Mouse (Mus musculus): Measurements from ENCODE around the gene Epha4.

Gene Epha4

GRCm38 (mm10) chr1:77407417-77407816 lies 107.5 kb downstream of the Epha4 start:
- no peak for DNase-seq (ENCODE audit: low spot score)

- no peak for DNase-seq (ENCODE audit: low spot score)
Observed at GRCm38 (mm10) chr1:77406631-77407030, 108.3 kb downstream of the Epha4 start.

GRCm38 (mm10) chr1:77404537-77404936 lies 110.4 kb downstream of the Epha4 start:
- no peak for DNase-seq (ENCODE audit: low spot score)

GRCm38 (mm10) chr1:77402942-77403341 lies 111.9 kb downstream of the Epha4 start:
- DNase-seq (ENCODE audit: low spot score): no peak

GRCm38 (mm10) chr1:77401465-77401864 lies 113.4 kb downstream of the Epha4 start:
- no peak for DNase-seq (ENCODE audit: low spot score)

- no peak for DNase-seq (ENCODE audit: low spot score)
Observed at GRCm38 (mm10) chr1:77391590-77391989, 123.3 kb downstream of the Epha4 start.

GRCm38 (mm10) chr1:77389069-77389468 lies 125.8 kb downstream of the Epha4 start:
- DNase-seq (ENCODE audit: low spot score): no peak

- DNase-seq (ENCODE audit: low spot score): no peak
Observed at GRCm38 (mm10) chr1:77388556-77388955, 126.3 kb downstream of the Epha4 start.

GRCm38 (mm10) chr1:77385613-77386012 lies 129.3 kb downstream of the Epha4 start:
- DNase-seq (ENCODE audit: low spot score): no peak

GRCm38 (mm10) chr1:77383466-77383865 lies 131.4 kb downstream of the Epha4 start:
- no peak for DNase-seq (ENCODE audit: low spot score)

- DNase-seq (ENCODE audit: low spot score): no peak
Observed at GRCm38 (mm10) chr1:77377550-77377980, 137.3 kb downstream of the Epha4 start.

- no peak for DNase-seq (ENCODE audit: low spot score)
Observed at GRCm38 (mm10) chr1:77374054-77374453, 140.8 kb downstream of the Epha4 start.

GRCm38 (mm10) chr1:77370921-77371320 lies 144.0 kb downstream of the Epha4 start:
- no peak for DNase-seq (ENCODE audit: low spot score)

- DNase-seq (ENCODE audit: low spot score): no peak
Observed at GRCm38 (mm10) chr1:77369255-77369837, 145.5 kb downstream of the Epha4 start.

- no peak for DNase-seq (ENCODE audit: low spot score)
Observed at GRCm38 (mm10) chr1:77365850-77366249, 149.0 kb downstream of the Epha4 start.

GRCm38 (mm10) chr1:77364596-77364995 lies 150.3 kb downstream of the Epha4 start:
- DNase-seq (ENCODE audit: low spot score): no peak

GRCm38 (mm10) chr1:77363848-77364247 lies 151.0 kb downstream of the Epha4 start:
- no peak for DNase-seq (ENCODE audit: low spot score)

- no peak for DNase-seq (ENCODE audit: low spot score)
Observed at GRCm38 (mm10) chr1:77346459-77346858, 168.4 kb downstream of the Epha4 start.

- no peak for DNase-seq (ENCODE audit: low spot score)
Observed at GRCm38 (mm10) chr1:77343792-77344191, 171.1 kb downstream of the Epha4 start.

- DNase-seq (ENCODE audit: low spot score): no peak
Observed at GRCm38 (mm10) chr1:77339701-77340100, 175.2 kb downstream of the Epha4 start.

- DNase-seq (ENCODE audit: low spot score): no peak
Observed at GRCm38 (mm10) chr1:77338346-77338745, 176.5 kb downstream of the Epha4 start.

GRCm38 (mm10) chr1:77336937-77337336 lies 178.0 kb downstream of the Epha4 start:
- no peak for DNase-seq (ENCODE audit: low spot score)

GRCm38 (mm10) chr1:77318597-77319127 lies 196.2 kb downstream of the Epha4 start:
- DNase-seq (ENCODE audit: low spot score): no peak
